Mouse (Mus musculus) embryonic fibroblast, embryonic 13.5 days (primary cell): ENCODE data around the gene Gm20388.

ENCODE experiments used
- CTCF ChIP-seq: IDR thresholded peaks from 2 replicates; pipeline ENCODE4 v1.5.1; 2011; ENCODE audit warnings: mild to moderate bottlenecking, control low read depth, low read length, moderate library complexity, borderline replicate concordance; ENCODE audit not compliant: insufficient read depth
- POLR2A ChIP-seq: IDR thresholded peaks from 2 replicates; pipeline ENCODE4 v1.6.1; 2011; ENCODE audit warnings: low read depth, mild to moderate bottlenecking, control low read depth, low read length, moderate library complexity

DNA sequence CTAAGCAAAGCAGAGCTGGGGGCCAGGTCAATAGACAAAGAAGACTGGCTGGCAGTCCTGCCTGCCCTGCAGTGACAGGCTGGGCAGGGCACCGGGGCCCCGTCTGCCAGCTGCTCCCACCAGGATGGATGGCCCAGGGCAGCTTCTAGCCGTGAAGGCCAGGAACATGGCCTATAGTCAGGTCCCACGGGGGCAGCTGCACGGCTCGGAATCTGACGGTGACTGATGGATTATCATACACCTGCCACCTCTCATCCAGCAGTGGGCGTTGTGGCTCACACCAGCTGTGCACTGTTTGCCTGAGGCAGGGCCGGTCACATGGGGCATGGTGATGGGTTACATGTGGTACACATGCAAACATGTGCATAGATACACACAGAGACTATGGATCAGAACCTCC, 445.4 kb downstream of the Gm20388 start:
- TF ChIP-seq CTCF: no peak
- no peak for TF ChIP-seq POLR2A
